Mouse (Mus musculus) megakaryocyte progenitor cell, adult 5-6 weeks (primary cell): ENCODE measurements around the gene Tnpo1. TPM values are rescaled to one million over a fixed set of nuclear protein-coding genes. Genes with fewer than 3 reads are reported as not detected.

Source experiments
- ATAC-seq: replicated peaks from 2 replicates; pipeline ENCODE4 v1.8.0; 2016; ENCODE audit warnings: mild to moderate bottlenecking, moderate TSS enrichment, inconsistent platforms; ENCODE audit not compliant: poor library complexity
- total RNA-seq, 2 experiments: library from RNA; stranded (forward) in 1 of 2; stranded (reverse) in 1 of 2; fragments of 157-497, 149-512 nt in 1 of 2; fragments of 200-1000 nt in 1 of 2; gene quantifications; 2 replicates each; pipeline versions ENCODE4 v1.2.3 to v1.2.4; 2015 to 2017

The Tnpo1 gene
- total RNA-seq (2015) (119 and 129 TPM in 2 replicates), total RNA-seq (2017) (108 and 129 TPM in 2 replicates)

DNA sequence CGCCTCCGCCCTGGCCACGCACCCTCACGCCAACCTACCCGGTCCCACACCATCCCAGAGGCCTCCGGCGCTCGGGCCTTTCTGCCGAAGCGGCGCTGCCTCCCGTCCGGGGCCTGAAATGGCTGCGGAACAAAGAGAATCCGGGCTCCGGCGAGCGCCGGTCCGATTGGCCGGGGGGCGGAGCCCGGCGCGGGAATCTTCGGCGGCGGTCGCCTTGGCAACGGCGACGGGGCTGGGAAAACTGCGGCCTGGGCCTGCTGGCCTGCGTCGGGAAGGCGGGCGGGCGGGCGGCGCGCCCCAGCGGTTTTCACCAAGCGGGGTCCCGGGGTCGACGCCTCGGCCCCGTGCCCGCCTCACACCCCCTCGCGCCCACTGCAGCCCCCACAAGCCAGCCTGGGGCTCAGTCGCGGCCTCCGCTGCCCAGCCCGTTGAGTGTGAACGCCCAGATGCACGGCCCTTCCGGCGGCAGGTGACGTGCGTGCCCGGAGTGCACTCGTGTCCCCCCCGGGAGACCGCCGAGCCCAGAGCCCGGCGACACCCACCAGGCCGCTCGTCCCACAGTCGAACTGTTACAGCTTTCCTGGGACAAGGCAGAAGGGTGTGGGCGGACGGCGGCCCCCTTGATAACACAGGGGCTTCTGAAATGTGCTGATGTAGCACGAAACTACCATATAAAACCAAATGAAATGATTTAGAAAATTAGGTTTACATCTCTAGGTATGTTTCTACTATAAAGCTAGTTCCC lies at the start of gene Tnpo1:
Gene Tnpo1 (minus strand): TSS at position 172 of the 745 bp plus-strand sequence.
- ATAC-seq = peak; percentile 74

GRCm38 (mm10) chr13:98972090-98972489 lies 45.9 kb upstream of the Tnpo1 start:
- no peak for ATAC-seq

GRCm38 (mm10) chr13:98971641-98972040 lies 45.5 kb upstream of the Tnpo1 start:
- no peak for ATAC-seq

DNA sequence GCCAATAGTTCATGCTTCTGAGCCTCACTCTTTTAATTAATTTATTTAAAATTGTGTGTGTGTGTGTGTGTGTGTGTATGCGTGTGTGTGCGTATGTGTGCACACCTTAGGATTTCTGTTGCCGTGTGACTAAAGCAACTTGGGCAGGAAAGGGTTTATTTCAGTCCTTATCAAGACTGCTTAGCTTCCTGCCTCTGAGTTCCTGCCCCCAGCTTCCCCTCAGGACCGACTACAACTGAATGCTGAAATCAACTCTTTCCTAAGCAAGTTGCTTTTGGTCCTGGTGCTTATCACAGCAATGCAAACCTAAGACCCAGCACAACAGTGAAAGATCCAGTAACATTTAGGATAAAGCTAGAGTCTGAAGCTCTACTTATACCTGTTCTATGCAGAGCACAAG lies 42.3 kb upstream of the Tnpo1 start:
- peak; percentile 76 for ATAC-seq

DNA sequence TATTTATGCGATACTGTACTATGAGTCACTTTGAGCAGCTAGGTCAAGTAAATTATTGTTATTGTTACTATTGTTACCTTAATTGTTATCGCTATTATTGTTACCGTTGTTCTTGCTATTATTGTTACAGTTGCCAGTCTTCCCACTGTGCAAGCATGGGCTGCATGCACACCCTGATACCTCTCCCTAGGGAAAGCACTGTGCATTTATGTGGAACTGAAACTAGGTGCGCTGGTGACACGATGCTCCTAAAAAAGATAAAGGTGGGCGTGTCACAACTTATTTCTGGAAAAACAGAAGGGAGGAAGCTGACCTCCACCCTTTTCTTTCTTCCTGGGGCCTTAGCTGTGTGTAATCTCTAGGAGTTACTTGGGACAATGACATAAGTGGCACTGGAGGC lies 41.8 kb upstream of the Tnpo1 start:
- no peak for ATAC-seq

- ATAC-seq = no peak
These were observed 40.4 kb upstream of the Tnpo1 start for GRCm38 (mm10) chr13:98966583-98966982.

DNA sequence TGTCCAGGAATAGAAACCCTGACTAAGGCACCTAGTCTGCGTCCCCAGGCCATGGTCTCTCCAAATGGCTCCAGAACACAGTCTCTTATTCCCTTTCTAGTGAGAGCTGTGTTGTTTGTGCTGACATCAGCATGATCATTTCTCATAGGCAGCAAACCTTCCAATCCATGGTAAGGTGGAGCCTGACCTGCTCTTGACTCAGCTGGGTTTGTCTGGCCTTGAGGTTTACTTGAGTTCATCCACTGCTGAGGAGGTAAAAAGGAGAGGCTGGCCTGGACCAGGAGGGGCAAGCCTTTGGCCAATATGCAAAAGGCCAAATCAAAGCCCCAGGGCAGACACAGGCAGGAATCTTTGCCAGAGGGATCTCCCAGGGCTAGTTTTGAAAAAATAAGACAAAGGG lies 37.4 kb upstream of the Tnpo1 start:
- ATAC-seq = no peak

- no peak for ATAC-seq
These were observed 32.0 kb upstream of the Tnpo1 start for GRCm38 (mm10) chr13:98958177-98958576.

DNA sequence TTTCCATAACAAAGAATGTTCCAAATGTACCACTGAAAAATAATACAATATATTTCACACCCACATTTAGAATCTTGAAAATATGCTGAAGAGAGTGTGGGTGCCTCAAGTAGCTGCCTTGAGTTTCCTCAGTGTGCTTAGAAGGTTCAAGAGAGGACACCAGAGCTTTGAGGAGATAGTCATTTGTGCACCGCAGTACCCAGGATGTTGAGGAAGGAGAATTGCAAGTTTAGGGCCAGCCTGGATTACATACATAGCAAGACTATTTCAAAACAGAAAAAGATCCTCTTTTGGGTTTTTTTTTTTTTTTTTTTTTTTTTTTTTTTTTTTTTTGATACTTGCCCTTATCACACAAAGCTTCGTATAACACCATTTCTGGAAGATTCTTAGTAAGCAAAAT lies 30.0 kb upstream of the Tnpo1 start:
- ATAC-seq = peak; percentile 89

DNA sequence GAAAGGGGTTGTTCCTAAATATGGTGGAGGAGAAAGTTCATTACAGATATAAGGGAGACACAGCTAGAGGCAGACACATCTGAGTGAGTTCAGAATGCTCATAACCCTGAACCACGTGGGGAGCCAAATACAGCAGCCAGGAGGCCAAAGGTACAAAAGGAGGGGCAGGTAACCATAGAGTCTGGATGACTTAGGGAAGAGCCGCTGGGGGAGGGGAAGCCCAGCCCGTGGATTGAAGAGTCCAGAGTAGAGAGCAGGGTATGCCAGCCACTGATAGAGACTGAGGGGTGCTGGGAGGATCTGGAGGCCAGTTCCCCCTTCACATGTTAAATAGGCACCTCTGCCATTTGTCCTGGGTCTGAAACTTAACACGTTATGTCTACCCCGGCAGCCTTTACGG lies 29.5 kb upstream of the Tnpo1 start:
- ATAC-seq = 0 out of 2 replicates have a peak, but pooled peaks have one; percentile 26

- ATAC-seq = peak; percentile 42; the same call in 1 of the 2 replicates
These were observed 29.0 kb upstream of the Tnpo1 start for GRCm38 (mm10) chr13:98955226-98955625.

GRCm38 (mm10) chr13:98953830-98954229 lies 27.6 kb upstream of the Tnpo1 start:
- no peak for ATAC-seq

- ATAC-seq = no peak
These were observed 25.8 kb upstream of the Tnpo1 start for GRCm38 (mm10) chr13:98951951-98952350.

- ATAC-seq = no peak
These were observed 22.0 kb upstream of the Tnpo1 start for GRCm38 (mm10) chr13:98948146-98948545.

DNA sequence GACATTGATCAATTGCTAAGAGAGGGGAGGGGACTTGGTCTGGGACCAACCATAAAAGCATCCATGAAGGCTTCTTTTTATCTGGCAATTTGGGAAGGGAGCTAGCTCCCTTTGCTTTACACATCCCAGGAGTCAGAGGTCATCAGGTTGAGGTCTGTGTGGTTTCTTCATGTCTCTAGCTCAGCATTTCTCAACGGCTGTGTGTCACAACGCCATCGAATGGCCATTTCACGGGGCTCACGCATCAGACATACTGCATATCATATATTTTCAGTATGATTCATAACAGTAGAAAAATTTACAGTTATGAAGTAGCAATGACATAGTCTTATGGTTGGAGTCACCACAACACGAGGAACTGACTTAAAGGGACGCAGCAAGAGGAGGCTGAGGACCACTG lies 20.2 kb upstream of the Tnpo1 start:
- peak; percentile 56 for ATAC-seq

- no peak for ATAC-seq
These were observed 19.7 kb upstream of the Tnpo1 start for GRCm38 (mm10) chr13:98945908-98946307.

GRCm38 (mm10) chr13:98945381-98945780 lies 19.2 kb upstream of the Tnpo1 start:
- ATAC-seq = no peak

DNA sequence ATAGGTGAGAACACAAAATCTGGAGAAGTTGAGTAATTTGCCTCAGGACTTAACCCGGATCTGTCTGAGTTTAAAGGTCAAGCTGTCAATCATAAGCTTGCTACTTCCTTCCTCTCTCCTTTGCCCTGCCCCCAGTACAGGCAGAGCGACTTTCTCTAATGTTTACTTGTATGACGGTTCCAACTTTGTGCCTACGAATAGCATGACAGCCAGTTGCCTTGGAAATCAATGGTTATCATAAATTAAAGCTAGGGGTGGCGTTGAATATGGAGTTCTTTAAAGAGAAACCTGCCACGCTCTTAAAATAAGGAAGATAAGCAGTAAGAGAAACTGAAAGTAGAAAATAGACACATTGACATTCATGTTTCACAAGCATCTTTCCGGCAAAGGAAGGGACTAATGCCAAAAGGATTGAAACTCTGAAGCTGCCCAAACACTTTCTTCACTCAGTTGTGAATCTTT lies 18.5 kb upstream of the Tnpo1 start:
- peak; percentile 91 for ATAC-seq

DNA sequence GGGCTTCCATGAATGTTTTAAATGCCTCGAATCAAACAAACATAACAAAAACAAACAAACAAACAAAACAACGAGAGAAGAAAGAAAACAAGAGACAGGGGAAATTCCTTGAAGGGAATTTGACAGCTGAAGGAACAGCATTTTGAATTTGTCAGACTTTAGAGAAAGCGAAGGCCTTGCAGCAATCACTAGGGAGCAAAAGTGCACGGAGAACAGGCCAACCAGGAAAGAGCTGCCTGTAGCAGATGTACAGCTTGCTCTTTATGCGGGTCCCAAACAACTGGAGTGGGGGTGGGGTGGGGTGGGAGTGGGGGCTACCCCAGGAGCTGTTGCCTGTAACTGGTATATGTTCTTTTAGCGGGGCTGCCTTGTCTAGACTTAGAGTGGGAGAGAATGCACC lies 16.2 kb upstream of the Tnpo1 start:
- no peak for ATAC-seq

- ATAC-seq = no peak
These were observed 15.7 kb upstream of the Tnpo1 start for GRCm38 (mm10) chr13:98941829-98942343.

DNA sequence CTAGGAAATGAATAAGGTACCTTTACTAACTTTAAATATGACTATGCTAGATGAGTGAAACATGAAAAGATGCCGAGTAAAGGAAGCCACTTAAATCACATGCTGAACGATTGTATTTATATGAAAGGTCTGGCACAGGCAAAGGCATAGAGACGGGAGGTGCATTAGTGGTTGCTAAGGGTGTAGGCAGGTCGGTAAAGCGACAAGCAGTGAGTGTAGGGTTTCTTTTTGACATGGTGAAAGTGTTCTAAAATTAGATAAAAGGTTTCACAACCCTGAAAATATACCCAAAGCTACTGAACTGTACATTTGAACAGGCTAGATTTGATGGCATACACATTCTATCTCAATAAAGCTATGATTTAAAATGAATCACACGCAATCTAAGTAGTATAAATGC lies 10.9 kb upstream of the Tnpo1 start:
- ATAC-seq = no peak

- ATAC-seq = no peak
These were observed 2.7 kb upstream of the Tnpo1 start for GRCm38 (mm10) chr13:98928908-98929307.

DNA sequence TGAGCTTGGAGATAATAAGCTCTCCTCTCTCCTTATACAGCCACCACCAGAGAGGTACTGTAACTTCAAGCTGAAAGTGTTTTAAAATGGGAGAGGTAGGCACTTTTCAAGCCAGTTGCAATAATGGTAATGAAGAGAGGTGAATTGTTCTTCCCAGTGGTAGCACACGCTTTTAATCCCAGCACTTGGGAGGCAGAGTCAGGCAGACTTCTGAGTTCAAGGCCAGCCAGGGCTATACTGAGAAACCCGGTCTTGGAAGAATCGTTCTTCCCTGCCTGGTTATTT lies 716 bp upstream of the Tnpo1 start:
- ATAC-seq = no peak
